Mouse (Mus musculus): ENCODE measurements around the gene Scarf2. TPM values are rescaled to one million over a fixed set of nuclear protein-coding genes. Genes with fewer than 3 reads are reported as not detected.

Gene Scarf2
- polyA plus RNA-seq, 1 experiment, result 2.5 TPM

- H3K27ac ChIP-seq (ENCODE audit: control insufficient read depth, insufficient read depth, low read depth, low read length, poor library complexity), result no peak overlapping the region
- H3K4me1 ChIP-seq (ENCODE audit: control insufficient read depth, insufficient read depth, low read length), result no peaks in the 10 kb centered on the region; the same call in 1 of the 2 replicates
- WGBS, result 14% methylated on average over 7 of the region's 7 CpGs
- TF ChIP-seq CTCF (IDR thresholded peaks at IDR 0.05; ENCODE audit: control insufficient read depth, insufficient read depth, low read length) (no peak), POLR2A (IDR thresholded peaks at IDR 0.05; ENCODE audit: borderline replicate concordance, control insufficient read depth, low read depth, low read length) (no peak)
- no peak overlapping the region for H3K4me3 ChIP-seq (replicated peaks; ENCODE audit: control insufficient read depth, low read depth, low read length)
These were observed 12.6 kb downstream of the Scarf2 start for GRCm38 (mm10) chr16:17809711-17810110.

- H3K4me1 ChIP-seq (ENCODE audit: control insufficient read depth, insufficient read depth, low read length), result no peaks in the 10 kb centered on the region
- H3K27ac ChIP-seq (ENCODE audit: control insufficient read depth, insufficient read depth, low read depth, low read length, poor library complexity), result no peak overlapping the region
- TF ChIP-seq POLR2A (IDR thresholded peaks at IDR 0.05; ENCODE audit: borderline replicate concordance, control insufficient read depth, low read depth, low read length), result no peak
- TF ChIP-seq CTCF (IDR thresholded peaks at IDR 0.05; ENCODE audit: control insufficient read depth, insufficient read depth, low read length), result no peak
- H3K4me3 ChIP-seq (replicated peaks; ENCODE audit: control insufficient read depth, low read depth, low read length), result no peak overlapping the region
- 3% methylated on average over 5 of the region's 5 CpGs for WGBS
These were observed 15.0 kb downstream of the Scarf2 start for GRCm38 (mm10) chr16:17812120-17812519.

DNA sequence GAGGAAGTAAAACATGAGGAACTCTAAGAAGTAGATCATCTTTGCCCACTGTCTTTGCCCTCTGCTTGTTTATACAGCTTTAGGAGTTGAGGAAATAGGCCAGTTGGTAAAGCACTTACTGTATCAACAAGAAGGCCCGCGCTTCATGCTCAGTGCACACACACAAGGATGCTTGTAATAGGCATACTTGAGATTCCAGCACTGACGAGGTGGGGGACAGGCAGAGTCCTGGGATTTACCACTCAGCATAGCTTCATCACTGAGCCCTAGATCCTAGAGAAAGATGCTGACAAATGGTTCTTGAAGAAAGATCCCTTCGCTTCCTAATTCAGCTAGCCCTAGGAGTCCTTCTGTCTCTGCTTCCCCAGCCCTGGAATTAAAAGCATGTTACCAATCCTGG is 16.1 kb downstream of the Scarf2 start:
- H3K4me1 ChIP-seq (ENCODE audit: control insufficient read depth, insufficient read depth, low read length), result no peaks in the 10 kb centered on the region
- no peak overlapping the region for H3K4me3 ChIP-seq (replicated peaks; ENCODE audit: control insufficient read depth, low read depth, low read length)
- no peak for TF ChIP-seq POLR2A (IDR thresholded peaks at IDR 0.05; ENCODE audit: borderline replicate concordance, control insufficient read depth, low read depth, low read length)
- no peak for TF ChIP-seq CTCF (IDR thresholded peaks at IDR 0.05; ENCODE audit: control insufficient read depth, insufficient read depth, low read length)
- H3K27ac ChIP-seq (ENCODE audit: control insufficient read depth, insufficient read depth, low read depth, low read length, poor library complexity), result no peak overlapping the region
- WGBS, result 68% methylated on average over 4 of the region's 4 CpGs

GRCm38 (mm10) chr16:17815411-17816402 is 18.6 kb downstream of the Scarf2 start:
- Histone ChIP-seq H3K4me3 (replicated peaks; ENCODE audit: control insufficient read depth, low read depth, low read length) (peak overlapping the region; percentile 17), H3K4me1 (ENCODE audit: control insufficient read depth, insufficient read depth, low read length) (no peaks in the 10 kb centered on the region), H3K27ac (ENCODE audit: control insufficient read depth, insufficient read depth, low read depth, low read length, poor library complexity) (no peak overlapping the region)
- 5% methylated on average over 63 of the region's 63 CpGs for WGBS
- TF ChIP-seq CTCF (IDR thresholded peaks at IDR 0.05; ENCODE audit: control insufficient read depth, insufficient read depth, low read length), result peak; percentile 91
- TF ChIP-seq POLR2A (IDR thresholded peaks at IDR 0.05; ENCODE audit: borderline replicate concordance, control insufficient read depth, low read depth, low read length), result no peak

DNA sequence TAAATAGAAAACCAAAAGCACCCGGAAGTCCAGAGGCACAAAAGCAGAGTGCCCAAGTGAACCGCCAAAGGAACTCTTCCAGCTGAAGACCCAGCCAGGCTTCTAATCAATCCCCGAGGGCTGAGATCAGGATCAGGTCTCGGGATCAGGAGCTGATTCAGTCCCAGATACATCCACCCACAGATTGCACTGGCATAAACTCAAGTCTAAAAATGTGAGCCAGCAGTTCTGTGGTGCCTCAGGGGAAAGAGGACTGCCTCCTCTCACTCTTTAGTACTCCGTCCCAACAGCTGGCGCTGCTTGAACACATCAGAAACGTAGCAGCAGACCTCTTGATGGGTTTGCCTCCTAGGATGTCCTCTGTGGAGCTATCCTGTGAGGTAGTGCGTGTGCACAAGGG is 19.4 kb downstream of the Scarf2 start:
- TF ChIP-seq POLR2A (IDR thresholded peaks at IDR 0.05; ENCODE audit: borderline replicate concordance, control insufficient read depth, low read depth, low read length) (no peak), CTCF (IDR thresholded peaks at IDR 0.05; ENCODE audit: control insufficient read depth, insufficient read depth, low read length) (no peak)
- no peak overlapping the region for H3K4me3 ChIP-seq (replicated peaks; ENCODE audit: control insufficient read depth, low read depth, low read length)
- WGBS, result 78% methylated on average over 8 of the region's 8 CpGs
- H3K27ac ChIP-seq (ENCODE audit: control insufficient read depth, insufficient read depth, low read depth, low read length, poor library complexity), result no peak overlapping the region
- H3K4me1 ChIP-seq (ENCODE audit: control insufficient read depth, insufficient read depth, low read length), result no peaks in the 10 kb centered on the region

DNA sequence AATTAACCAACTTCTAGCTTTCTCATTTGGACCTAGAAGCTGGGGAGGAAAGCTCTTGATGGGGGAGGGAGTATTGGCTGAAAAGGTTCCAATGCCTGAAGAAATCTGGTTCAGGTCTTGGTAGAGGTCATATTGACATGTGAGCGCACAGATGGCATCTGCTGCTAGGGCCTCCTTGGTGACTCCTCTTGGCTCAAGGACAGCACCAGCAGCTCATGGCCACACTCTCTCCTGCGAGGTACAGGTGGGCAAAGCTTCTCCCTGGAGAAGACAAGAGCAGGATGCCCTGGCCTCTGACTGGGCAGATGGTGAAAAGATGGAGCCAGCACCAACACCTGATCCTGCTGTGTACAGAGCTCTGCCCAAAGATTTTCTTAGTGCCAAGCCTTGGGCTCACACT is 29.4 kb downstream of the Scarf2 start:
- H3K4me1 ChIP-seq (ENCODE audit: control insufficient read depth, insufficient read depth, low read length), result no peaks in the 10 kb centered on the region
- TF ChIP-seq CTCF (IDR thresholded peaks at IDR 0.05; ENCODE audit: control insufficient read depth, insufficient read depth, low read length) (no peak), POLR2A (IDR thresholded peaks at IDR 0.05; ENCODE audit: borderline replicate concordance, control insufficient read depth, low read depth, low read length) (no peak)
- no peak overlapping the region for H3K27ac ChIP-seq (ENCODE audit: control insufficient read depth, insufficient read depth, low read depth, low read length, poor library complexity)
- H3K4me3 ChIP-seq (replicated peaks; ENCODE audit: control insufficient read depth, low read depth, low read length), result no peak overlapping the region
- 76% methylated on average over 2 of the region's 2 CpGs for WGBS

GRCm38 (mm10) chr16:17828229-17828628 is 31.1 kb downstream of the Scarf2 start:
- 51% methylated on average over 2 of the region's 2 CpGs for WGBS
- Histone ChIP-seq H3K4me3 (replicated peaks; ENCODE audit: control insufficient read depth, low read depth, low read length) (no peak overlapping the region), H3K27ac (ENCODE audit: control insufficient read depth, insufficient read depth, low read depth, low read length, poor library complexity) (no peak overlapping the region), H3K4me1 (ENCODE audit: control insufficient read depth, insufficient read depth, low read length) (no peaks in the 10 kb centered on the region)
- TF ChIP-seq POLR2A (IDR thresholded peaks at IDR 0.05; ENCODE audit: borderline replicate concordance, control insufficient read depth, low read depth, low read length) (no peak), CTCF (IDR thresholded peaks at IDR 0.05; ENCODE audit: control insufficient read depth, insufficient read depth, low read length) (no peak)

GRCm38 (mm10) chr16:17828867-17829266 is 31.8 kb downstream of the Scarf2 start:
- Histone ChIP-seq H3K4me1 (ENCODE audit: control insufficient read depth, insufficient read depth, low read length) (no peaks in the 10 kb centered on the region), H3K4me3 (replicated peaks; ENCODE audit: control insufficient read depth, low read depth, low read length) (no peak overlapping the region), H3K27ac (ENCODE audit: control insufficient read depth, insufficient read depth, low read depth, low read length, poor library complexity) (no peak overlapping the region)
- WGBS, result 78% methylated on average over 3 of the region's 3 CpGs
- TF ChIP-seq CTCF (IDR thresholded peaks at IDR 0.05; ENCODE audit: control insufficient read depth, insufficient read depth, low read length) (no peak), POLR2A (IDR thresholded peaks at IDR 0.05; ENCODE audit: borderline replicate concordance, control insufficient read depth, low read depth, low read length) (no peak)

All from bone marrow, adult 2 months (tissue).